Mouse (Mus musculus) ovary, postnatal 10 days (tissue): ENCODE data around the gene Esrrg.

Experiments
- DNase-seq: peaks from one replicate; pipeline ENCODE4 v3.0.0; 2022; ENCODE audit warnings: low spot score

Gene Esrrg

GRCm38 (mm10) chr1:188261903-188262682 is 653.5 kb downstream of the Esrrg start, which contains the start of gene Ush2a:
Ush2a (plus strand) TSS chr1:188262023.
- no peak for DNase-seq
